Mouse (Mus musculus) heart, adult 2 months (tissue): Measurements from ENCODE around the gene Nudt16. TPM values are rescaled to one million over a fixed set of nuclear protein-coding genes. Genes with fewer than 3 reads are reported as not detected.
A peak's percentile ranks its signal among the peaks of the same experiment; 100 is the strongest.

Source experiments
- DNase-seq, 2 experiments: peaks; one replicate each; pipeline ENCODE4 v3.0.0; 2021
- H3K27ac ChIP-seq: fragments of 200-600 bp; 2 replicates; pipeline ENCODE4 v1.8.1; 2022
- H3K27me3 ChIP-seq: fragments of 200-500 bp; 2 replicates; pipeline ENCODE4 v1.6.1; 2012; ENCODE audit warnings: mild to moderate bottlenecking, low read length, inconsistent platforms, mixed read lengths; ENCODE audit not compliant: control insufficient read depth, insufficient read depth
- H3K36me3 ChIP-seq: fragments of 200-500 bp; 2 replicates; pipeline ENCODE4 v1.6.1; 2012; ENCODE audit warnings: low read length, inconsistent platforms; ENCODE audit not compliant: control insufficient read depth, insufficient read depth
- H3K4me1 ChIP-seq: fragments of 200-500 bp; 2 replicates; pipeline ENCODE4 v1.6.1; 2011; ENCODE audit warnings: low read length; ENCODE audit not compliant: control insufficient read depth, insufficient read depth
- H3K4me3 ChIP-seq: fragments of 200-600 bp; 2 replicates; pipeline ENCODE4 v1.8.1; 2022
- H3K79me2 ChIP-seq: fragments of 200-500 bp; replicated peaks from 2 replicates; pipeline ENCODE4 v1.6.1; 2012; ENCODE audit warnings: mild to moderate bottlenecking, inconsistent platforms, low read length, moderate library complexity, mixed read lengths; ENCODE audit not compliant: control insufficient read depth, insufficient read depth
- H3K9ac ChIP-seq: fragments of 200-500 bp; 2 replicates; pipeline ENCODE4 v1.6.1; 2012; ENCODE audit warnings: low read depth, mild to moderate bottlenecking, control low read depth, inconsistent platforms, low read length, mixed read lengths
- CTCF ChIP-seq: fragments of 200-600 bp; IDR thresholded peaks from 2 replicates; pipeline ENCODE4 v1.8.1; 2022; ENCODE audit warnings: antibody characterized with exemption, mild to moderate bottlenecking, moderate library complexity
- EP300 ChIP-seq: fragments of 200-500 bp; IDR thresholded peaks from 2 replicates; pipeline ENCODE4 v1.6.1; 2011; ENCODE audit warnings: low read depth, low read length, control low read depth; ENCODE audit not compliant: insufficient read depth
- POLR2A ChIP-seq: fragments of 200-500 bp; IDR thresholded peaks from 2 replicates; pipeline ENCODE4 v1.6.1; 2011; ENCODE audit warnings: mild to moderate bottlenecking, low read depth, low read length, control low read depth; ENCODE audit not compliant: insufficient read depth
- WGBS: fragments of 180-500 bp; shearing (Covaris S2); methylation state at CpG from one replicate; pipeline ENCODE4 v1.1.7; 2018; 5-methylcytosine and 5-hydroxymethylcytosine counted together
- intact Hi-C: fragments of 180-260 bp; cut with DNase I; formaldehyde crosslinking; loops from one replicate; pipeline ENCODE4 v1.15.1; 2025
- long read RNA-seq: library from polyadenylated mRNA; stranded (forward); transcript quantifications from one replicate; pipeline ENCODE4 v2.0.0, GENCODE M21; 2021
- polyA plus RNA-seq: library from polyadenylated mRNA; depleted of rRNA; stranded (reverse); fragments of >200 nt; gene quantifications from 2 replicates; pipeline ENCODE4 v1.2.3, GENCODE M21; 2012; rRNA removed
- total RNA-seq, 2 experiments: library from RNA; stranded (reverse); gene quantifications; 2 replicates each; pipeline ENCODE4 v1.2.3; 2021

Nudt16 gene
- 1 to 10 TPM; 4.5 to 7.5 TPM for total RNA-seq
- polyA plus RNA-seq = 4.5 and 5.3 TPM in 2 replicates
- long read RNA-seq, partial matches to known transcripts = 0 of 6 reads
- long read RNA-seq, other reads (novel, unspliced or antisense) = 0 of 6 reads

DNA sequence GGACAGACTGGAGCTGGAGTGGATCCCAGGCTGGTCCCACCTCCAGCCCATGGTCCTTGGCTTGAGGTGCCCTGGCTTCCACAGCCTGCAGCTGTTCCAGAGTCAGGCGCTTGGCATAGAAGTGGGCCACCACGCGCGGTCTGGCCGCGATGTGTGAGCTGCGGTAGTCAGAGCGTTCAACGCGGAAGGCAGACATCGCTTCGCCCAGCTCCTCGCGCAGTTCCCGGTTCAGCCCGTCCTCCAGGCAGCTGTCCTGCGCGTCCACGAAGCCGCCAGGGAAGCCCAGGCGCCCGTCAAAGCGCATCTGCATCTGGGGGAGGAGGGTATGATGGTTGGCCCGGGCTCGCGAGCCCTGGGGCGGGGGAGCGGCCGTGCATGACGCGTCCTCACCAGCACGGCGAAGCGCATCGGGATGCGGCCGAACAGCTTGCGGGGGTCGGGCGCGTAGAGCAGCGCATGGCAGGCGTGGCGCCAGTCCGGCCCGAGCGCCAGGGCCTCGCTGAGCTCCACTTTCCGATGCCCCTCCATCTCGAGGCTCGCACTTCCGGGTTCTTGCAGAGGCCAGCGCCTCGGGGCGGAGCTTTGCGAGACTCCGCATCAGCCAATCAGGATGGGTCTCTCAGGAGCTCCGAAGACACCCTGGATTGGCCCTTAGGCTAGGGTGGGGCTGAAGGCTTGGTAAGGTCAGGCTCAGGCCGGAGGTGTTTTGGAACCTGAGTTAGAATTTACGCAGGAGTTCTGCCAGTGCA lies at the start of gene Nudt16:
Nudt16 (minus strand) TSS at position 572 of the 749 bp plus-strand sequence.
- Histone ChIP-seq H3K79me2 (no peaks in the 10 kb centered on the region), H3K36me3 (no peaks in the 10 kb centered on the region), H3K4me1 (peaks cover 4% of the 10 kb centered on the region), H3K27me3 (no peaks in the 10 kb centered on the region), H3K27ac (peak within 1 kb of the TSS; percentile 83), H3K4me3 (peak within 1 kb of the TSS; percentile 81), H3K9ac (peak within 1 kb of the TSS; percentile 72)
- intact Hi-C loops = loop anchor here (5.0 to 10.0 kb wide), 3 partner anchors 79 to 363 kb away; partner anchors contain the start of genes Aste1, Mrpl3 and Nek11
- TF ChIP-seq CTCF (no peak), EP300 (0 out of 2 replicates have a peak, but pooled peaks have one; percentile 19), POLR2A (peak; percentile 71)
- WGBS = under 1% methylated on average over 60 of the region's 60 CpGs
- peak; percentile 91 to 95 for DNase-seq

DNA sequence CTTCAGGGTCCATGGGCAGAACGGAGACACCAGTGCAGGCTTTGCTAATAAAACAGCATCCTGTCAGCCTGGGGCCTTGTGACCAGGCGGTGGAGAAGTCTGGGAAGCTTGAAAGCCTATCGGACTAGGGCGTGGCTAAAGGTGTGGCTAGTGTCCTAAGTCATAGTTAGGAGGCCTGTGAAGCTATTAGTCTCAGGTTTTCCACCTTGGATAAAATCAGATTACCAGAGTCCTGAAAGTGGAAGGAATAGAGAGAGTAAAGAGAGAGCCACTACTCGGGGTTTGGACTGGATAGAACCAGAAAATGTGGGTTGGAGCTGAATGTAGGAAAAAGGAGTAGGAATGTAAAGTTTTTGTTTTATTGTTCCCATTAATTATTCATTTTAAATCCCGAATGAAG lies 13.4 kb upstream of the Nudt16 start, which contains the start of gene 1700080E11Rik:
1700080E11Rik (minus strand) TSS at position 101 of the 400 bp plus-strand sequence.
- no peaks in the 10 kb centered on the region for H3K27me3 ChIP-seq
- no peak for TF ChIP-seq POLR2A
- TF ChIP-seq EP300 = no peak
- TF ChIP-seq CTCF = no peak
- no peak for DNase-seq
- H3K4me3 ChIP-seq = no peak within 1 kb of the TSS
- no peak within 1 kb of the TSS for H3K27ac ChIP-seq
- no peaks in the 10 kb centered on the region for H3K4me1 ChIP-seq
- intact Hi-C loops = no loop called here
- no peak within 1 kb of the TSS for H3K9ac ChIP-seq
- no peaks in the 10 kb centered on the region for H3K36me3 ChIP-seq
- 69% methylated on average over 6 of the region's 6 CpGs for WGBS
- H3K79me2 ChIP-seq = no peaks in the 10 kb centered on the region

DNA sequence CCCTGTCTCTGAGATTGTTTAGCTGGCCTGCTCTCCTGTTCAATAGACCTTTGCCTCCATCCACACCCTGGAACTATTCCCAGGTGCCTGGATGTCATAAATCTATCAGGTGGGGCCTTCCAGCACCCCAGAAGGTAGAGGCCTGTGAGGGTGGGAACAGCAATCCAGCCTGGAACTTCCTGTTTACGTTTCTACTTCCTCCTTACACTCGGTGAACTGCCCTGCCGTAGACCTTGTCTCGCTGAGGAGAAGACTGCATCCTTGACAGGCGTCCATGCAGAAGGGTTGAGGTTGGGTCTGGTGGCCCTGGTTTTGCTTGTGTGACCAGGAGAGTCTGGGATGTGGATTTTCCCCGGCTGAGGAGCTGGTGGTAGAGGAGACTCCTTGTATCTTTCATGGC lies 7.6 kb upstream of the Nudt16 start:
- Histone ChIP-seq H3K27ac (no peak overlapping the region), H3K4me1 (no peaks in the 10 kb centered on the region), H3K9ac (no peak overlapping the region), H3K4me3 (no peak overlapping the region), H3K27me3 (no peaks in the 10 kb centered on the region), H3K36me3 (no peaks in the 10 kb centered on the region), H3K79me2 (no peaks in the 10 kb centered on the region)
- DNase-seq = no peak
- intact Hi-C loops = loop anchor here (10.0 kb wide), 2 partner anchors 256 to 356 kb away; partner anchors contain the start of genes Aste1 and Nek11
- TF ChIP-seq CTCF = no peak
- TF ChIP-seq POLR2A = no peak
- TF ChIP-seq EP300 = no peak
- 53% methylated on average over 6 of the region's 6 CpGs for WGBS

DNA sequence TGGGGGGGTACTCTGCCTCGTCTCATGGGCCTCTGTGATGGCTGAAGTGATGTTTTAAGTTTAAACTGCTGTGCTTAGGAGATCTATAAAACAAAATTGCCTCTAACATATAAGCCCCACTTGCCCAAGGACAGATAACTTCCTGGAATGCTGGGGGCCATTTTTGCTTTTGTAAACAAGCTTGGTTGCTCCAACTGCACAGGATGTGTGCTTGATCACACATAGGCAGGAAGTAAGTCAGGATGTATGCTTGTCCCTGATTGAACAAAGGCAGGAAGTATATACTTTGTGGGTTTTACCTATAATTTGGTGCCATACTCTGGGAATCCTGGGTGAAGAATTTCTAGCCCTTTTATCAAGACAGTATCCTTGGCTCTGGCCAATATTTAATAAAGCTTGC lies 4.8 kb upstream of the Nudt16 start:
- H3K9ac ChIP-seq = no peak overlapping the region
- TF ChIP-seq EP300 = no peak
- no peak for TF ChIP-seq CTCF
- no peak for TF ChIP-seq POLR2A
- peaks cover 3% of the 10 kb centered on the region; the same call in 1 of the 2 replicates for H3K4me1 ChIP-seq
- H3K27ac ChIP-seq = no peak overlapping the region
- no peaks in the 10 kb centered on the region for H3K79me2 ChIP-seq
- H3K36me3 ChIP-seq = no peaks in the 10 kb centered on the region
- H3K27me3 ChIP-seq = no peaks in the 10 kb centered on the region
- 55% methylated on average over 1 of the region's 1 CpGs for WGBS
- DNase-seq = no peak
- no peak overlapping the region for H3K4me3 ChIP-seq
- intact Hi-C loops = loop anchor here (10.0 kb wide), 2 partner anchors 258 to 358 kb away; partner anchors contain the start of genes Aste1 and Nek11

DNA sequence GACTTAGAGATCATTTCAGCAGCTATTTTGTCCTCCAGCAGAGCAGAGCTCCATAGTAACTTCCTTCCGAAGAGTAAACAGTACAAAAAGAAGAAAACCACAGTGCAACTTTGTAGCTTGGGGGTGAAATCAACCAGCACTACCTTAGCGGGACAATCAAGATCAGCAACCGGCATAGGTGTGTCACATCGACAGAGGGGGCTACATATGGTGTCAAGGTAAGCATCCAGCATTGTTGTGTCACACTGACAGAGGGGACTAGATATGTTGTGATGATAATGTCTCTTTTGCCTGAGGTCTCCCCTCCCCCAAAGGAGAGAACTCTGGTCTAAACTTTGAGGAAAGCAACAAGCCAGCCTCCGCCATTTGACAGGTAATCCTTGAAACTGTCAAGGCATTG lies 2.9 kb upstream of the Nudt16 start:
- intact Hi-C loops = loop anchor here (5.0 to 10.0 kb wide), 3 partner anchors 82 to 360 kb away; partner anchors contain the start of genes Aste1, Mrpl3 and Nek11
- no peak overlapping the region for H3K4me3 ChIP-seq
- no peak for TF ChIP-seq EP300
- no peak overlapping the region for H3K27ac ChIP-seq
- H3K9ac ChIP-seq = no peak overlapping the region
- DNase-seq = no peak
- H3K36me3 ChIP-seq = no peaks in the 10 kb centered on the region
- H3K79me2 ChIP-seq = no peaks in the 10 kb centered on the region
- H3K27me3 ChIP-seq = no peaks in the 10 kb centered on the region
- WGBS = 81% methylated on average over 5 of the region's 5 CpGs
- H3K4me1 ChIP-seq = peaks cover 4% of the 10 kb centered on the region

DNA sequence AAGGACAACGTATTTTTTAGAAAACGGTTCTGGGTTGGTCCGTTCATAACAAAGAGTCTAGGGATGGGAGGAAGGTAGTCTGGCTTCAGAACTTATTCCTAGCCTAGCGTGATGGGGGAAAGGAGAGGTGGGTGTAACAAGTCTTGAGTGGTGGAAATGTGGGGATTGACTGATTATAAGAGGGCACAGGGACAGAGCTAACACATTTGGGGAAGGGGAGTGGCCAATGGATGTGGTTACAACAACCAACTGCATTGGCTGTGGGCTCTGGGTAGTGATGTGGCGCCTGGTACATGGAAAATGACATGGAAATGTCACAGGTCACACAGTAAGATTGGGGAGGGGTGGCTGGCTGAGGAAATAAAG lies 361 bp upstream of the Nudt16 start:
- peaks cover 4% of the 10 kb centered on the region for H3K4me1 ChIP-seq
- DNase-seq = no peak
- H3K79me2 ChIP-seq = no peaks in the 10 kb centered on the region
- H3K27me3 ChIP-seq = no peaks in the 10 kb centered on the region
- WGBS = 25% methylated on average over 5 of the region's 5 CpGs
- intact Hi-C loops = loop anchor here (5.0 to 10.0 kb wide), 3 partner anchors 80 to 363 kb away; partner anchors contain the start of genes Aste1, Mrpl3 and Nek11
- TF ChIP-seq EP300 = no peak
- peak overlapping the region; percentile 14; the same call in 1 of the 2 replicates for H3K9ac ChIP-seq
- H3K27ac ChIP-seq = peak overlapping the region; percentile 83
- H3K36me3 ChIP-seq = no peaks in the 10 kb centered on the region
- H3K4me3 ChIP-seq = peak overlapping the region; percentile 81
